Mouse (Mus musculus): ENCODE measurements around the gene Gm9970.
A peak's percentile ranks its signal among the peaks of the same experiment; 100 is the strongest.

The Gm9970 gene

GRCm38 (mm10) chr5:31195671-31196070 is 45.4 kb downstream of the Gm9970 start:
- no peak for DNase-seq (ENCODE audit: low spot score in 2 of 2)

- no peak for DNase-seq (ENCODE audit: low spot score in 2 of 2)
These were observed 46.2 kb downstream of the Gm9970 start for GRCm38 (mm10) chr5:31194486-31195485.

- no peak for DNase-seq (ENCODE audit: low spot score in 2 of 2)
These were observed 47.3 kb downstream of the Gm9970 start for GRCm38 (mm10) chr5:31193631-31194281.

- DNase-seq (ENCODE audit: low spot score in 2 of 2), result peak; percentile 99
These were observed 47.9 kb downstream of the Gm9970 start, which contains the start of the genes Snx17 and Eif2b4 for GRCm38 (mm10) chr5:31192939-31193630. Gene Snx17 (plus strand): TSS chr5:31193227. Gene Eif2b4 (minus strand): TSS chr5:31193430.

GRCm38 (mm10) chr5:31192045-31192938 is 48.7 kb downstream of the Gm9970 start:
- no peak for DNase-seq (ENCODE audit: low spot score in 2 of 2)
